Mouse (Mus musculus) testis, adult 10 weeks (tissue): Measurements from ENCODE around the gene Gm21244. TPM values are rescaled to one million over a fixed set of nuclear protein-coding genes. Genes with fewer than 3 reads are reported as not detected.

Source experiments
- polyA plus RNA-seq: library from polyadenylated mRNA; stranded (reverse); fragments of 350-450 nt; fragmentation: Illumina TruSeq; extraction: RNeasy Lipid Tissue Mini Kit (QIAGEN cat#74804); gene quantifications from one replicate; pipeline ENCODE4 v1.2.3, GENCODE M21; 2014; ENCODE audit warnings: low read depth, low replicate concordance

Gm21244 gene
- polyA plus RNA-seq: 5.4 TPM

GRCm38 (mm10) chrY:7169193-7169592 lies at the start of gene Gm21244:
Gene Gm21244 (minus strand): TSS chrY:7169293.

Other genes with a start within 250 kb of the Gm21244 start
- gene Gm28998, start 84.5 kb upstream of the Gm21244 start, polyA plus RNA-seq: not detected
- gene Gm21788, start 235.7 kb upstream of the Gm21244 start, polyA plus RNA-seq: not detected